Mouse (Mus musculus) thymus, adult 2 months (tissue): Measurements from ENCODE around the gene Fam161a.

ENCODE experiments used
- CTCF ChIP-seq: fragments of 200-500 bp; IDR thresholded peaks from 2 replicates; pipeline ENCODE4 v1.5.1; 2012; ENCODE audit warnings: mild to moderate bottlenecking, control low read depth, low read length, moderate library complexity, borderline replicate concordance; ENCODE audit not compliant: control insufficient read depth, poor library complexity, insufficient read depth; ENCODE audit errors: extremely low read depth
- POLR2A ChIP-seq: fragments of 200-500 bp; IDR thresholded peaks from 2 replicates; pipeline ENCODE4 v1.6.1; 2012; ENCODE audit warnings: mild to moderate bottlenecking, low read length, control low read depth, moderate library complexity; ENCODE audit not compliant: control insufficient read depth, poor library complexity, insufficient read depth; ENCODE audit errors: extremely low read depth

DNA sequence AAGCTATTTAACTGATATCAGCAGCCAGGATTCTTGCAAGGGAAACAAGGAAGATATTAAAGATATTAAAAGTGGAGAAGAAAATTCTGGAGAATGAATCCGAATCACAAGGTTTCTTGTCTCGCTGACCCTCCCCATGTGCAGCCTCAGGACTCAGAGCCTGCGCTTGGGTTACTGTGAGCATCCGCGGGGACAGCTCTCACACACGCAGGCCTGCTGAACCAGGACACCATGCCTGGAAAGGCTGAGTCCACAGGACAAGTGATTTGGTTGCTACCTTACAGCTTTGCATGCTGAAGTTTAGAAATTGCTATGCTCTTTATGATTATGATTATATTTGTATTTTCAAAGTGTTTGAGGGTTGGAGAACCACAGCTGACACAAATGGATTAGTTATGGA, 22.1 kb downstream of the Fam161a start:
- TF ChIP-seq CTCF: no peak
- TF ChIP-seq POLR2A: no peak
